ENCODE assay signal across 8 mouse cellular contexts in the genomic region with DNA sequence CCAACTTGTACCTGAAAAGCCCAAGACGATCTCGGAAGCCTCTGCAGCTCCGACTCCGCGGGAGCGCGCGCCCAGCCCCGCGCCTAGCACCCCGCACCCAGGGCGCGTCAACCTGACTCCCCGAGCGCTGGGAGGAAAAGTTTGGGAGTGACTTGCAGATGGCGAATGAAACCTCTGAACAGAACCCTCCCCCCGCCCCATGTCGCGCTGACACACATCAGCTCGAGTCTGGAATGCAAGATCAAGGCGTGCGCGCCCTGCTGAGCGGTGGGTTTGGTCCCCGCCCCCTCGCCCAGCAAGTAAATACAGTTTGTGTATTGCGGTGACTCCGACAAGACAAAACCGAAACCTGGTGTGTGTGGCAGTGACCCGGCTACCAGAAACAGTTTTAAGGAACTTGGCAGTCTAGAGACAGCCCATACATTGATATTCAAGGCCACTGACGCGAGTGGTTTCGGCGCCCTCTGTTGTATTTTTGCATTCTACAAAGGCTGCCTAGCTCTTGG. TPM values are rescaled to one million over a fixed set of nuclear protein-coding genes. Genes with fewer than 3 reads are reported as not detected.
DNase-seq lines count a peak whose midpoint lies in the region; ATAC-seq lines count a peak whose summit lies in the region.

TSS of gene Chst15 (minus strand) at position 193 of the 506 bp plus-strand sequence.

- no peaks in the 10 kb centered on the region for H3K36me3 ChIP-seq in embryonic facial prominence, embryonic 12.5 days
- H3K36me3 ChIP-seq in heart, embryonic 15.5 days: no peaks in the 10 kb centered on the region
- H3K36me3 ChIP-seq in liver, embryonic 13.5 days: no peaks in the 10 kb centered on the region
- H3K36me3 ChIP-seq in stomach, embryonic 16.5 days (ENCODE audit: control insufficient read depth, insufficient read depth, low read length): no peaks in the 10 kb centered on the region

- WGBS in embryonic facial prominence, embryonic 12.5 days: 1% methylated on average over 34 of the region's 34 CpGs
- under 1% methylated on average over 34 of the region's 34 CpGs for WGBS in heart, embryonic 15.5 days
- under 1% methylated on average over 34 of the region's 34 CpGs for WGBS in liver, embryonic 13.5 days (ENCODE audit: insufficient replicate concordance)
- whole genome bisulfite sequencing in stomach, embryonic 16.5 days: under 1% methylated on average over 34 of the region's 34 CpGs

- H3K27ac ChIP-seq in embryonic facial prominence, embryonic 12.5 days: peak within 1 kb of the TSS; percentile 80
- H3K27ac ChIP-seq in heart, embryonic 15.5 days: peak within 1 kb of the TSS; percentile 76
- peak within 1 kb of the TSS; percentile 62 for H3K27ac ChIP-seq in liver, embryonic 13.5 days
- H3K27ac ChIP-seq in stomach, embryonic 16.5 days (ENCODE audit: low read length): peak within 1 kb of the TSS; percentile 96

- H3K4me3 ChIP-seq in embryonic facial prominence, embryonic 12.5 days: peak within 1 kb of the TSS; percentile 68
- peak within 1 kb of the TSS; percentile 83 for H3K4me3 ChIP-seq in heart, embryonic 15.5 days
- H3K4me3 ChIP-seq in liver, embryonic 13.5 days (replicated peaks): peak within 1 kb of the TSS; percentile 65
- H3K4me3 ChIP-seq in stomach, embryonic 16.5 days (replicated peaks; ENCODE audit: low read length): peak within 1 kb of the TSS; percentile 82

- peak; percentile 74 for ATAC-seq in embryonic facial prominence, embryonic 12.5 days (ENCODE audit: insufficient number of reproducible peaks, insufficient read depth, low FRiP score, low TSS enrichment)
- peak; percentile 23 for ATAC-seq in heart, embryonic 15.5 days (replicated peaks; ENCODE audit: insufficient number of reproducible peaks, insufficient read depth, low FRiP score, low read depth)
- peak; percentile 45 for ATAC-seq in liver, embryonic 13.5 days (ENCODE audit: low read depth)
- peak; percentile 15; the same call in 1 of the 2 replicates for ATAC-seq in stomach, embryonic 16.5 days (ENCODE audit: insufficient read depth, low FRiP score)

- DNase-seq in 3134 (ENCODE audit: extremely low read depth, insufficient read length, low spot score): peak; percentile 11
- DNase-seq in adrenal gland, adult 2 months: peak; percentile 77
- peak; percentile 88 for DNase-seq in kidney, postnatal 14 days
- DNase-seq in liver, embryonic 13.5 days: peak; percentile 24
- peak; percentile 80 for DNase-seq in naive thymus-derived CD4-positive, alpha-beta T cell, adult 2 months (ENCODE audit: low read depth)

- H3K9ac ChIP-seq in embryonic facial prominence, embryonic 12.5 days: peak within 1 kb of the TSS; percentile 78
- peak within 1 kb of the TSS; percentile 74 for H3K9ac ChIP-seq in heart, embryonic 15.5 days
- peak within 1 kb of the TSS; percentile 72 for H3K9ac ChIP-seq in liver, embryonic 13.5 days
- peak within 1 kb of the TSS; percentile 92 for H3K9ac ChIP-seq in stomach, embryonic 16.5 days (ENCODE audit: low read length)

- H3K4me2 ChIP-seq in embryonic facial prominence, embryonic 12.5 days (replicated peaks): peak within 1 kb of the TSS; percentile 97
- peak within 1 kb of the TSS; percentile 97 for H3K4me2 ChIP-seq in heart, embryonic 15.5 days
- H3K4me2 ChIP-seq in liver, embryonic 13.5 days: peak within 1 kb of the TSS; percentile 87
- peak within 1 kb of the TSS; percentile 87 for H3K4me2 ChIP-seq in stomach, embryonic 16.5 days (ENCODE audit: low read depth, low read length)

- no peaks in the 10 kb centered on the region for H3K9me3 ChIP-seq in embryonic facial prominence, embryonic 12.5 days
- H3K9me3 ChIP-seq in heart, embryonic 15.5 days (replicated peaks): no peaks in the 10 kb centered on the region
- no peaks in the 10 kb centered on the region for H3K9me3 ChIP-seq in liver, embryonic 13.5 days (replicated peaks)
- H3K9me3 ChIP-seq in stomach, embryonic 16.5 days (replicated peaks; ENCODE audit: control insufficient read depth, low read length): no peaks in the 10 kb centered on the region

- peaks cover 11% of the 10 kb centered on the region; the same call in 1 of the 2 replicates for H3K27me3 ChIP-seq in embryonic facial prominence, embryonic 12.5 days
- 0 out of 2 replicates have a peak, but pooled peaks cover 4% of the 10 kb centered on the region for H3K27me3 ChIP-seq in heart, embryonic 15.5 days
- H3K27me3 ChIP-seq in liver, embryonic 13.5 days: peaks cover 44% of the 10 kb centered on the region
- H3K27me3 ChIP-seq in stomach, embryonic 16.5 days (ENCODE audit: control insufficient read depth, insufficient read depth, low read length): no peaks in the 10 kb centered on the region

- peaks cover 31% of the 10 kb centered on the region for H3K4me1 ChIP-seq in embryonic facial prominence, embryonic 12.5 days
- H3K4me1 ChIP-seq in heart, embryonic 15.5 days (replicated peaks): peaks cover 19% of the 10 kb centered on the region
- H3K4me1 ChIP-seq in liver, embryonic 13.5 days (replicated peaks): peaks cover 41% of the 10 kb centered on the region
- H3K4me1 ChIP-seq in stomach, embryonic 16.5 days (ENCODE audit: control insufficient read depth, insufficient read depth, low read length): peaks cover 30% of the 10 kb centered on the region

RNA-seq across cellular contexts. Expression of gene Chst15, which starts in this region (rescaled TPM):
- 10 to 100 TPM; 37.3 to 46.2 TPM for total RNA-seq in adrenal gland, adult 2 months (2021)
- polyA plus RNA-seq in adrenal gland, adult 2 months (2012; rRNA removed): 9.6 and 10.4 TPM in 2 replicates
- 22.5 and 24.6 TPM in 2 replicates for polyA plus RNA-seq in embryonic facial prominence, embryonic 12.5 days (2016; fragmentation: Nextera tagmentation; extraction: Ambion mirVana)
- polyA plus RNA-seq in heart, embryonic 15.5 days (2015; fragmentation: Nextera tagmentation; extraction: Ambion mirVana): 4.4 and 6.8 TPM in 2 replicates
- 4.6 and 5.5 TPM in 2 replicates for polyA plus RNA-seq in liver, embryonic 13.5 days (2015; fragmentation: Nextera tagmentation; extraction: Ambion mirVana)
- polyA plus RNA-seq in stomach, embryonic 16.5 days (2015; fragmentation: Nextera tagmentation; extraction: Ambion mirVana): 24.6 and 25.5 TPM in 2 replicates

Comparison
In these comparisons a context has a peak if more than half of its experiments do, and no peak if none do; other contexts are left out.
1. Peak in every context shown above with its lines: DNase-seq, ATAC-seq, H3K4me3 ChIP-seq and H3K27ac ChIP-seq.
2. DNase-seq: peak in every context shown above with its lines; median percentile 88 in kidney, postnatal 14 days; 80 in naive thymus-derived CD4-positive, alpha-beta T cell, adult 2 months; 77 in adrenal gland, adult 2 months; 24 in liver, embryonic 13.5 days; 11 in 3134.
3. ATAC-seq: peak in every context shown above with its lines; median percentile 74 in embryonic facial prominence, embryonic 12.5 days; 45 in liver, embryonic 13.5 days; 23 in heart, embryonic 15.5 days; 15 in stomach, embryonic 16.5 days.